Mouse (Mus musculus): ENCODE data around the gene Trim33.

DNA sequence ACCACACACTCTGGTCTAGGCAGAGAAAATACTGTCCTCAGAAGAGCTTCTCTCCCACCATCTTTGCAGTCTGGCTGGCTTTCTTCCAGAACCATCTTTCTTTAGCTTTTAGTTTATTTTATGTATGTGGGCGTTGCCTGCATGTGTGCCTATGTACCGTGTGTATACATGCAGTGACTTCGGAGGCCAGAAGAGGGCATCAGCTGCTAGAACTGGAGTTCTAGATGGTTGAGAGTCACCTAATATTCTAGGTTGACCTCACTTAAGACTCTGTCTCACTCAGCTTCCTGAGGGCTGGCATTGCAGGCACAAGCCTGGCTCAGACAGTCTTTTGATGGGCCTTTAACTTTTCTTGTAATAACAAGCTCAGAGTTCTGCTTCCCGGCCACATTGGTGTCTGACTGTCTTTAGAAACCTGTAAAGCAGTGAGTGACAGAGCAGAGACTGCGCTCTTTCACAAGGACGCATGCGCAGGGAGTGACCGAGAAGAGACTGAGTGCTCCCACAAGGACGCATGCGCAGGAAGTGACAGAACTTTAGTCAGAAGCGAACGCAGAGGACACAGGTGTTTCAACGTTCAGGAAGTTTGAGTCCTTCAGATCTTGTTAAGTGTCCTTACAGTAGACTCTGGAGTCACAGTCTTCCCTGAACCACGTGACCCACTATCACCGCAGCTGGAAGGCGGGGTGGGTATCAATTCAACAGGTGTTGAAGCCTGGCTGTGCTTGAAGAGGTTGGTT, 107.4 kb downstream of the Trim33 start:
- TF ChIP-seq CTCF (IDR thresholded peaks at IDR 0.05; ENCODE audit: low read depth) (peak; percentile 39; the same call in 1 of the 2 replicates), EP300 (IDR thresholded peaks at IDR 0.05; ENCODE audit: low read depth) (no peak)
